Mouse (Mus musculus): ENCODE measurements around the gene Ltb4r2.

DNA sequence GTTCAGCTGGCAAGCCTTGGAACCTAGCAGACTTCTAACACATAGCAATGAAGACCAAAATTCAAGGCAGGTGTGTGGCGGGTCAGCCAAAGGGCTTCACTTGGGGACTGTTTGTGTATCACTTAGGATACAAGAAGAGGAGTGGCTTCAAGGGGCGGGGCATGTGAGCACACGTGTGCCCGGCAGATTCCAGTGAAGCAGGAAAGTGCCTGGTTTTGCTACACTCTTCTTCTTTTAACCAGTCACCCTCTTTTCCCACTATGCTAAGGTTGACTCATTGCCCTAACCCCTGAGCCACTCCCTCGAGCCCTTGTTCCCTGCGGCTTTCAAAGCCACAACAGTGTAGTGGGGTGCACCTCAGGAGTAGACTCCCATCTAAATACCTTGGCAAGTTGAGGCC lies 46.3 kb upstream of the Ltb4r2 start:
- TF ChIP-seq POLR2A (IDR thresholded peaks at IDR 0.05; ENCODE audit: low read depth, low read length) = no peak
- no peak for TF ChIP-seq CTCF (IDR thresholded peaks at IDR 0.05; ENCODE audit: extremely low read depth, insufficient read depth, insufficient read length, insufficient replicate concordance)
